Mouse (Mus musculus) hindbrain, embryonic 11.5 days (tissue): ENCODE data around the gene 4930407I10Rik. TPM values are rescaled to one million over a fixed set of nuclear protein-coding genes. Genes with fewer than 3 reads are reported as not detected.

Experiments used
- ATAC-seq: fragments of 200-750 bp; cut with Nextera tagmentation; 2 replicates; pipeline ENCODE4 v1.8.0; 2017; ENCODE audit warnings: mild to moderate bottlenecking, moderate TSS enrichment, moderate library complexity; ENCODE audit not compliant: low FRiP score
- DNase-seq: peaks from one replicate; pipeline ENCODE4 v3.0.0-alpha.2; 2015; ENCODE audit warnings: low spot score
- H3K27ac ChIP-seq: fragments of 300-500 bp; sonication (generic); 2 replicates; pipeline ENCODE4 v1.5.1; 2014; ENCODE audit warnings: mild to moderate bottlenecking, low read depth, low read length
- H3K27me3 ChIP-seq: fragments of 300-500 bp; sonication (generic); 2 replicates; pipeline ENCODE4 v1.6.1; 2014; ENCODE audit warnings: mild to moderate bottlenecking, low read length, moderate library complexity, mixed read lengths; ENCODE audit not compliant: control insufficient read depth, insufficient read depth
- H3K36me3 ChIP-seq: fragments of 300-500 bp; sonication (generic); 2 replicates; pipeline ENCODE4 v1.6.1; 2014; ENCODE audit warnings: mild to moderate bottlenecking, low read length, moderate library complexity, mixed read lengths; ENCODE audit not compliant: control insufficient read depth, insufficient read depth
- H3K4me1 ChIP-seq: fragments of 300-500 bp; sonication (generic); replicated peaks from 2 replicates; pipeline ENCODE4 v1.6.1; 2014; ENCODE audit warnings: low read length, mixed read lengths; ENCODE audit not compliant: control insufficient read depth, insufficient read depth
- H3K4me2 ChIP-seq: fragments of 300-500 bp; sonication (generic); replicated peaks from 2 replicates; pipeline ENCODE4 v1.6.1; 2014; ENCODE audit warnings: mild to moderate bottlenecking, low read depth, low read length
- H3K4me3 ChIP-seq: fragments of 300-500 bp; sonication (generic); 2 replicates; pipeline ENCODE4 v1.5.1; 2014; ENCODE audit warnings: low read depth, low read length
- H3K9ac ChIP-seq: fragments of 300-500 bp; sonication (generic); 2 replicates; pipeline ENCODE4 v1.6.1; 2014; ENCODE audit warnings: low read depth, low read length
- H3K9me3 ChIP-seq: fragments of 300-500 bp; sonication (generic); 2 replicates; pipeline ENCODE4 v1.6.1; 2016; ENCODE audit warnings: low read length; ENCODE audit not compliant: control insufficient read depth
- WGBS: fragments of 180-500 bp; shearing (Covaris S2); extraction: QIAGEN DNeasy Blood & Tissue Kit; methylation state at CpG from one replicate; pipeline ENCODE4 v1.1.7; 2014; 5-methylcytosine and 5-hydroxymethylcytosine counted together
- polyA plus RNA-seq: library from polyadenylated mRNA; unstranded; fragments of >200 nt; fragmentation: Nextera tagmentation; extraction: Ambion mirVana; gene quantifications from 2 replicates; pipeline ENCODE4 v1.2.1, GENCODE M21; 2014

Gene 4930407I10Rik
- polyA plus RNA-seq, 1 experiment from 2014 or later, result 0.08 TPM

GRCm38 (mm10) chr15:82022535-82023088 lies 36.3 kb upstream of the 4930407I10Rik start:
- Histone ChIP-seq H3K36me3 (peaks cover 8% of the 10 kb centered on the region; the same call in 1 of the 2 replicates), H3K4me3 (no peak overlapping the region), H3K27ac (no peak overlapping the region), H3K4me2 (no peak overlapping the region), H3K4me1 (no peaks in the 10 kb centered on the region), H3K27me3 (no peaks in the 10 kb centered on the region), H3K9me3 (no peaks in the 10 kb centered on the region), H3K9ac (no peak overlapping the region)
- DNase-seq (no peak), ATAC-seq (no peak)
- 96% methylated on average over 13 of the region's 13 CpGs for WGBS

DNA sequence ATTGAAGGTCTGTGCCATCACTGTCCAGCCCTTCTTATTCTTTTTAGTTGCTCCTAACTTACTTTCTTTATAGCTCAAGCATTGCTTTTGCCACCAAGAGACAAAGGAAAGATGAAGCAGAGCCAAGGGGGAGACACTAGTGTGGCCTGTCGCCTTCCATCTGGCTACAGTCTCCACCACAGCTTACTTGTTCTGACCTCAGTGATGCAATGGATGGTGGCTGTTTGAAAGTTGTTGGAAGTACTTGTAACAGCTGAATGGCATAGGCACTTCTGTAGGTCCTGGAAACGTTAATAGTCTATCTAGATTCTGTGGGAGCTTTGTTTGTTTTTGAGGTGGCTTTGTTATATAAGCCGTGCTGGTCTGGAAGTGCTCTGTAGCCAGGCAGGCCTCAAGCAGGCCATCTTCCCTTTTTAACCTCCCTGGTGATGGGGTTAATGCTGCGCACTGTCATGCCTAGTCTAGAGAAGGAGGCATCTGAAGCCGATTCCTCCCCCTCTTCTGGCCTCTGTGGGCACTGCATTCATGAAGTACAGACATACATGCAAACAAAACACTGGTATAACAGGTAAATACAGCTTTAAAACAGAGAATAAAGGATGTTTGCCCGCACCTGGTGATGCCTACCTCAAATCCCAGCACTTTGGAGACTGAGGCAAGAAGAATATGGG lies 34.9 kb upstream of the 4930407I10Rik start:
- no peaks in the 10 kb centered on the region for H3K4me1 ChIP-seq
- H3K4me2 ChIP-seq, result no peak overlapping the region
- H3K27ac ChIP-seq, result no peak overlapping the region
- peaks cover 8% of the 10 kb centered on the region; the same call in 1 of the 2 replicates for H3K36me3 ChIP-seq
- H3K9me3 ChIP-seq, result no peaks in the 10 kb centered on the region
- no peak for DNase-seq
- ATAC-seq, result no peak
- H3K9ac ChIP-seq, result no peak overlapping the region
- H3K27me3 ChIP-seq, result no peaks in the 10 kb centered on the region
- 93% methylated on average over 6 of the region's 6 CpGs for WGBS
- H3K4me3 ChIP-seq, result no peak overlapping the region

DNA sequence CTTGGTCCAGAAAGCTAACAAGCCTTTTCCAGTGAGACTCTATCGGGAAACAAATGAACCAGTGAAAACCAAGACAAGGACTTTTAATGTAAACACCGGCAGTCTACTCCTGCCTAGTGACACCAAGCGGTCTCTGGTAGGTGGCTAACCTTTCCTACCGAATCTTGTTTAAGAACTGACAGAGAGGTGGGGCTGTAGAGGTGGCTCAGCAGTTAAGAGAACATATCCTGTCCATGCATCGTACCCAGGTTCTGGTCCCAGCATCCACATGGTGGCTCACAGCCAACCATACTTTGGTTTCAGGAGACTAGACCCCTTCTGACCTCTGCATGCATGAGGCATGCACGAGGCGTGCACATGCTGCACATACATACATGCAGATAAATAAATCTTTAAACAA lies 31.7 kb upstream of the 4930407I10Rik start:
- no peak for ATAC-seq
- peaks cover 8% of the 10 kb centered on the region; the same call in 1 of the 2 replicates for H3K36me3 ChIP-seq

GRCm38 (mm10) chr15:82027726-82028125 lies 31.2 kb upstream of the 4930407I10Rik start:
- DNase-seq, result no peak
- WGBS, result 92% methylated on average over 7 of the region's 7 CpGs
- Histone ChIP-seq H3K36me3 (peaks cover 8% of the 10 kb centered on the region; the same call in 1 of the 2 replicates), H3K4me3 (no peak overlapping the region), H3K27ac (no peak overlapping the region), H3K4me1 (no peaks in the 10 kb centered on the region), H3K27me3 (no peaks in the 10 kb centered on the region), H3K4me2 (no peak overlapping the region), H3K9me3 (no peaks in the 10 kb centered on the region), H3K9ac (no peak overlapping the region)
- ATAC-seq, result no peak

More for the DNA sequence above, 31.7 kb upstream of the 4930407I10Rik start:
- Histone ChIP-seq H3K9me3 (no peaks in the 10 kb centered on the region), H3K27ac (no peak overlapping the region), H3K4me3 (no peak overlapping the region), H3K4me1 (no peaks in the 10 kb centered on the region), H3K27me3 (no peaks in the 10 kb centered on the region), H3K9ac (no peak overlapping the region), H3K4me2 (no peak overlapping the region)
- WGBS, result 94% methylated on average over 7 of the region's 7 CpGs
- no peak for DNase-seq

GRCm38 (mm10) chr15:82032386-82032785 lies 26.6 kb upstream of the 4930407I10Rik start:
- Histone ChIP-seq H3K9ac (no peak overlapping the region), H3K36me3 (no peaks in the 10 kb centered on the region), H3K9me3 (no peaks in the 10 kb centered on the region), H3K4me3 (no peak overlapping the region), H3K27ac (no peak overlapping the region), H3K4me2 (no peak overlapping the region), H3K4me1 (no peaks in the 10 kb centered on the region), H3K27me3 (no peaks in the 10 kb centered on the region)
- 90% methylated on average over 7 of the region's 7 CpGs for WGBS
- ATAC-seq (no peak), DNase-seq (no peak)

- no peaks in the 10 kb centered on the region for H3K4me1 ChIP-seq
- DNase-seq, result no peak
- no peaks in the 10 kb centered on the region for H3K36me3 ChIP-seq
- WGBS, result 92% methylated on average over 4 of the region's 4 CpGs
- H3K4me2 ChIP-seq, result no peak within 1 kb of the TSS
- no peaks in the 10 kb centered on the region for H3K9me3 ChIP-seq
- no peak within 1 kb of the TSS for H3K9ac ChIP-seq
- no peak within 1 kb of the TSS for H3K4me3 ChIP-seq
- no peaks in the 10 kb centered on the region for H3K27me3 ChIP-seq
- ATAC-seq, result no peak
- H3K27ac ChIP-seq, result no peak within 1 kb of the TSS
Measured at GRCm38 (mm10) chr15:82033762-82034161, 25.2 kb upstream of the 4930407I10Rik start, which contains the start of gene Desi1. Desi1 (minus strand) TSS chr15:82033862.

DNA sequence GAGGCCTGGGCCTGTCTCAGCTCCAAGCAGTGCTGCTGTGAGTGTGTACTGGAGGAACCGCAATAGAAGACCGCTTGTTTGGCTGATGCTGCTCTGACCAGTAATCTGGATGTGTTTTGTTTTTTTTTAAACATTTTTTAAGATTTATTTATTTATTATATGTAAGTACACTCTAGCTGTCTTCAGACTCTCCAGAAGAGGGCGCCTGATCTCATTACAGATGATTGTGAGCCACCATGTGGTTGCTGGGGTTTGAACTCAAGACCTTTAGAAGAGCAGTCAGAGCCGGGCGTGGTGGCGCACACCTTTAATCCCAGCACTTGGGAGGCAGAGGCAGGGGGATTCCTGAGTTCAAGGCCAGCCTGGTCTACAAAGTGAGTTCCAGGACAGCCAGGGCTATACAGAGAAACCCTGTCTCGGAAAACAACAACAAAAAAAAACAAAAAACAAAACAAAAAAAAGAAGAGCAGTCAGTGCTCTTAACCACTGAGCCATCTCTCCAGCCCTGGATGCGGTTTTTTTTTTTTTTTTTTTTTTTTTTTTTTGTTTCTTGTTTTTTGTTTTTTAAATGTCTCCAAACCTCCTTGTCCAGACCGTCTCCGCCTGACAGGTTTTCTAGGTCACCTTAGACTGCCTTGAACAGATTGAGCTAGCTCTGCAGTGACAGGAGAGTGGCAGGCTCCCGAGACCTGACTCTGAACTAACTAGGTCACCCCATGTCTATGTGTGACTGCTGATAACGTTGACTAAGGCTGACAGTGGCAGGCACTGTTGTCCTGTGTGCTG lies 22.9 kb upstream of the 4930407I10Rik start:
- Histone ChIP-seq H3K27ac (no peak overlapping the region), H3K36me3 (no peaks in the 10 kb centered on the region), H3K27me3 (no peaks in the 10 kb centered on the region), H3K4me2 (no peak overlapping the region), H3K4me3 (no peak overlapping the region), H3K9me3 (no peaks in the 10 kb centered on the region), H3K4me1 (no peaks in the 10 kb centered on the region), H3K9ac (no peak overlapping the region)
- WGBS, result 81% methylated on average over 12 of the region's 12 CpGs
- ATAC-seq (no peak), DNase-seq (peak; percentile 39)

DNA sequence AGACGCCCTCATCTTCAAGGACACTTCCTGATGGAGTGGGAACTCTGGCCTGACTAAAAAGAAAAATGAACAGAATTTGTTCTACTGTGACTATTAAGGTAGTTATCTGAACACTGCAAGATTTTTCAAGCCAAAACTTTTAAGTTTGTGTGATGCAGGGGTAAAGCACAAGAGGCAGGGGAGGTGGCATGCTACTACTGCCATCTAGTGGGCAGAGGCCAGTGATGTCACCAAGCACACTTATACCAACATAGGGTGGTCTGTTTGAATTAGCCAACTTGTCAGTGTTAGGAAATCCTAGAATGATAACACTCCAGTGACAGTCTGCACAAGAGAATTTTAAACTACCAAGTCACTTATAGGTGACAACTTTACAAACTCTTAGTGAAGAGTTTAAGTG lies 18.3 kb upstream of the 4930407I10Rik start:
- DNase-seq (peak; percentile 72), ATAC-seq (no peak)
- Histone ChIP-seq H3K4me2 (no peak overlapping the region), H3K27me3 (no peaks in the 10 kb centered on the region), H3K9ac (no peak overlapping the region), H3K9me3 (no peaks in the 10 kb centered on the region), H3K4me3 (no peak overlapping the region), H3K4me1 (no peaks in the 10 kb centered on the region), H3K36me3 (0 out of 2 replicates have a peak, but pooled peaks cover 2% of the 10 kb centered on the region), H3K27ac (no peak overlapping the region)
- WGBS, result 100% methylated on average over 1 of the region's 1 CpGs
